Mouse (Mus musculus): ENCODE measurements around the gene Gm19345.

DNA sequence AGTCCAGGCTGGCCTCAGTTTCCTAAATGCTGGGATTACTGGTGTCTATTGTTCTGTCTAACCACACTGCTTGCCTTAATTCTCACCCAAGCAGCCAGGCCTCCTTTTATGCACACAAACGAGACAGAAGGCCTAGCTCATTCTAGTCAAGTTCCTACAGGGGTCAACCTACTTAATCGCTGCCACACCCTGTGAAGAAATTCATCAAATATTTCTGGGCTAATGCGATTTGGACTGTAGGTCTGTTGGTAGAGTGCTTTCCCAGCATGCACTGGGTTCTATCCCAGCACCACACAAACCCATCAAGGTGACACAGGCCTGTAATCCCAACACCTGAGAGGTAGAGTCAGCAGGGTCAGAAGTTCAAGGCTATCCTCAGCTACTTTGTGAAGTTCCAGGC, 22.1 kb upstream of the Gm19345 start:
- no peak for TF ChIP-seq CTCF (conservative IDR thresholded peaks at IDR 0.05; ENCODE audit: low read length)
- no peak for TF ChIP-seq POU5F1 (IDR thresholded peaks at IDR 0.05; ENCODE audit: borderline replicate concordance, low read length)
- TF ChIP-seq NANOG (IDR thresholded peaks at IDR 0.05; ENCODE audit: borderline replicate concordance, low read length), result no peak
